Mouse (Mus musculus) heart, adult 18-20 months (tissue): ENCODE measurements around the gene Lect2. TPM values are rescaled to one million over a fixed set of nuclear protein-coding genes. Genes with fewer than 3 reads are reported as not detected.
A peak's percentile ranks its signal among the peaks of the same experiment; 100 is the strongest.

Experiments
- DNase-seq, 2 experiments: peaks; one replicate each; pipeline ENCODE4 v3.0.0; 2021 to 2022; ENCODE audit warnings: mixed read lengths in 1 of 2
- total RNA-seq, 2 experiments: library from RNA; stranded (reverse); gene quantifications; 2 replicates each; pipeline ENCODE4 v1.2.3; 2021

Lect2 gene
- total RNA-seq, 2 experiments from 2014 or later = not detected

DNA sequence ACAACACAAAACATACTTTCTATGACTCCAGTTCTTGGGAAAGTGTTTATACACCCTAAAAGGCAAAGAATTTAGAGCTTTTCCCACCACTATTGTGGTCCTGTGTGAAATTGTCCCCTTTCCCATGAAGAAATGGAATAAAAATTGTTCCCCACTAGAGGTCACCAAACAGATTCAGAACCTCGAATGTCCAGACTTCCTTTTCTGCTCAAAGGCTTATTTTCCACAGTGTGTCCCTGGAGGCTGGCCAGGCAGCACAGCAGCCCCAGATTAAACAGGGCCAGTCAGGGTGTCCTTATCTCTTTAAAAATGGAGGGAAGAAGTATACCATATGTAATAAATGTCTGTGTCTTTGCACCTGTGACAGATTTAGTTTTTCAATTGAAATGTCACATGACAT, 7.7 kb upstream of the Lect2 start:
- peak; percentile 67 to 75 for DNase-seq

DNA sequence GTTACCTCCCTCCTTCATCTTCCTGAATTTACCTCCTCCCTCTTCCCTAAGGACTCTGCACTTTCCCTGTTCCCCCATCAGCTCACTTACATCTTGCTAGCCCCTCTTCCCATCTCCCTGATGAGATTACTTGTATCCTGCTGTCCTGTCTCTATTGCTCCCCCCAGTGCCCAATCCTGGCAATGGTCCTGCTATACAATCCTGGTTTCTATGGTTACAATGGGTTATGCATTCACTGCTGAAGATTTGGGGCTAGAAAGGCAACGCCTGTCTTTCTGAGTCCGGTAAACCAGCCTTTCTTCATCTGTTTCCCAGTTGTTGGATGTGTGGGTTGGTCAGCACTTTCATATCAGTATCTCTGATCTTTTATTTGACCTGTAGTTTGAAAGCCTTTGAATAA, 6.1 kb upstream of the Lect2 start:
- no peak for DNase-seq

DNA sequence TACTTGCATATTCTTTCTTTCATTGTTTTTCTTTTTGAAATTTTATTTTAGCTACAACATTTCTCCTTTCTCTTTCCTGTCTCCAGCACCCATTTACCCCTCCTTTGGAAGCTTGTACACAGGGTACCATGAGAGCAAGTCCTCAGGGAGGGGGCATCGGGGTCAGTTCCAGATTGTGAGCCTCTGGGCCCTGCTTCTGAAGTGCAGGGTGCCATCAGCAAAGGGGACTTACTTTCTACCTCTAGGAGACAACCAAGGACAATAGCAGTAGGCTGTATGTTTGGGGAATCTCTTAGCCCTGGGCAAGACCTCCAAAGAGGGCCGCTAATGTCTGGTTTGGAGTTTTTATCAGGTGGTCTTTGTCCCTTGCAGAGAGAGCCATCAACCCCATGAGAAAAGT, 5.6 kb upstream of the Lect2 start:
- no peak for DNase-seq

DNA sequence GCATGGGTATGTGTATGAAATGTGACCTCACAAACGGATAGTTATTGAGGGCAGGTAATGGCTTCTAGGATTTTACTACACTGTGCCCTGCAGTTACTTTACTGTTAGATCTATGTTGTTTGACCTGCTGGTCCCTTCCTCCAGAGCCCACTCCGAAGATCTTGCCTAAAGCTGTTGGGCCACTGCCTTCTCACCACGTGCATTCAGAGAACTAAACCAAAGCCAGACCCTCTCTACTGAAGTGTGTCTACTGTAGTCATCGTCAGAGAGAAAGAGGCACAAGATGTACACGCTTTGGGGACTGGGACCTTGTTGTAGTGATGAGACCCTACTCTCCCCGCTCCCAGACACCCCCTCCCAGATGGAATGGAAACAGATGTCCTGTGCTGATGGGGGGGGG, 3.4 kb upstream of the Lect2 start:
- no peak for DNase-seq

GRCm38 (mm10) chr13:56550574-56550973, 2.3 kb upstream of the Lect2 start:
- DNase-seq = peak; percentile 62 to 73

- peak; percentile 69 to 88 for DNase-seq
Observed at GRCm38 (mm10) chr13:56549364-56549763, 1.1 kb upstream of the Lect2 start.

DNA sequence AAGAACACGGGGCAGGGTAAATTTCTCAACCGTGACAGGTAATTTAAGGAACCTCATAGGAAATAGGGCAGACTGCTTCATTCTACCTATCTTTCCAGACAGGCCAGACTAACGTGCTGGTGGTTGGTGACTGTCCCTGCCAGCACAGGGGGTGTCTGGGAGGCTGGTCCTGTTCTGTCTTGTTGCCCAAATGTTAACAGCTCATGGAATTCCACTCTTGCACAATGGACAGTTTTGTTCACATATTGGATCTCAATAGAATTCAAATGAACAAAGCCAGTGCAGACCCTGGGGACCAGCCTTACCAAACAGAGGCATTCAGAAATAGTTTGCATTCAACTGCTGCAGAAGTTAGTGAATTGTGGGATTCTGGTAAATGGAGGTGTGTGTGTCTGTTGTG, 3.3 kb downstream of the Lect2 start:
- DNase-seq = no peak

- DNase-seq = no peak
Observed at GRCm38 (mm10) chr13:56543805-56544204, 4.5 kb downstream of the Lect2 start.

- DNase-seq = peak in 1 of 2 experiments; percentile 58
Observed at GRCm38 (mm10) chr13:56539846-56540245, 8.5 kb downstream of the Lect2 start.

DNA sequence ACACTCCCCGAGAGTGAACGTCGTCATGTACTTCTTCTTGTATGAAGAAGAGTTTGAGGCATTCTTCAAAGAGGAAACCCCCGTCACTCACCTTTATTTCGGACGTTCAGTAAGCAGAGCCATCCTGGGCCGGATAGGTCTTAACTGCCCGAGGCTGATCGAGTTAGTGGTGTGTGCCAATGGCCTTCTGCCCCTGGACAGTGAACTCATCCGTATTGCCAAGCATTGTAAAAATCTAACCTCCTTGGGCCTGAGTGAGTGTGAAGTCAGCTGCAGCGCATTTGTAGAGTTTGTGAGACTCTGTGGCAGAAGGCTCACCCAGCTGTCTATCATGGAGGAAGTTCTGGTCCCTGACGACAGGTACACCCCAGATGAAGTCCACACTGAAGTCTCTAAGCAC, 11.3 kb downstream of the Lect2 start:
- no peak for DNase-seq

GRCm38 (mm10) chr13:56535570-56535969, 12.7 kb downstream of the Lect2 start:
- no peak for DNase-seq

GRCm38 (mm10) chr13:56534931-56535330, 13.4 kb downstream of the Lect2 start:
- no peak for DNase-seq

GRCm38 (mm10) chr13:56529685-56530084, 18.6 kb downstream of the Lect2 start:
- DNase-seq = no peak

DNA sequence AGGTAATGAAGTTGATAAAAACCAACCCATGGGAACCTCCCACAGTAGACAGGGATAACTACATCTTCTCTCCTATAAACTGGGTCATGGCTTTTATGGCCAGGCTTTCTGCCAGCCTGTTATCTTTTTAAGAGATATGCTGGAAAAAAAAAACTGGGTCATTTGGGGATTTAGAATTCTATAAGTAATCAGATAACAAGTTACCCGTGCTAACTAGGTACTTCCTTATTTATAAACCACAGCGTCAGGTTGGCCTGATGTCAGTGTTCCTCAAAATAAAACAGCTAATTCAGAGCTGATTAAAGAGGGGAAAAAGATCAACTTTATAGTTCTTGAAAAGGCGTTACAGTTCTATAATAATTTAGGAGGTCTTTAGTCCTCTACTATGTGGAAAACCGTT, 19.3 kb downstream of the Lect2 start:
- DNase-seq = no peak

DNA sequence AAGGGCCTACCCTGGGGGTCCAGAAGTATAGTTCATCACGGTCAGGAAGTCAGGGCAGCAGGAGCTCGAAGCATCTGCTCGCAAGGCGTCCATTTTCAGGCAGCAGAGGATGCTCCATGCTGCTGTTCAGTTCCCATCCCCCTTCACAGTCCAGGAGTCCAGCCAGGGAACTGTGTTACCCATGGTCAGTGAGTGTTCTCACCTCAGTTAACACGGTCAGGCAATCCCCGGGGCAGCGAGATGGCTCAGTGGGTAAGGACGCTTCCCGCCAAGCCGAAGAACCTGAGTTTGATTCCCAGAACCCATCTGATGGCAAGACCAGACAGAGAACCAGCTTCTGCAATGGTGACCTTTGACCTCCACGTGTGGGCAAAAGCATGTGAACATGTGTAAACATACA, 20.0 kb downstream of the Lect2 start:
- no peak for DNase-seq

- DNase-seq = no peak
Observed at GRCm38 (mm10) chr13:56527846-56528245, 20.5 kb downstream of the Lect2 start.

GRCm38 (mm10) chr13:56526871-56527270, 21.4 kb downstream of the Lect2 start:
- DNase-seq = no peak

DNA sequence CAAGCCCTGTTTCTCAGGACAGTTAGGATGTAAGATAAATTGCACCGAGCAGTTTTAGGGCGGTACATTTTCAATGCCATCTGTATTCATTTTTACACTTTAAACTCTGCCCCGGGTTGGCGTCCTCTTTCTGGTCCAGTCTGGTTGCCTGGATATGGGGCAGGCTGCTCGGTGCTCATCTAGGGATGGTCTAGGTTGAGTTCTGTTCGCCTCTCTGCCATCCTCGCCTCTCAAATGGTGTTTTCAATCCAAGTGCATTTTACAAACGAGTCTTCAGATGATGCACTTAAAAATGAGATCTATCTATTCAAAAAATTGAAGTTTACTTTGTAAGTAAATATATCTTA, 25.5 kb downstream of the Lect2 start:
- no peak for DNase-seq

GRCm38 (mm10) chr13:56522081-56522820, 26.1 kb downstream of the Lect2 start, which contains the start of gene Fbxl21:
Fbxl21 (plus strand) TSS chr13:56522472.
- peak; percentile 93 to 94 for DNase-seq

DNA sequence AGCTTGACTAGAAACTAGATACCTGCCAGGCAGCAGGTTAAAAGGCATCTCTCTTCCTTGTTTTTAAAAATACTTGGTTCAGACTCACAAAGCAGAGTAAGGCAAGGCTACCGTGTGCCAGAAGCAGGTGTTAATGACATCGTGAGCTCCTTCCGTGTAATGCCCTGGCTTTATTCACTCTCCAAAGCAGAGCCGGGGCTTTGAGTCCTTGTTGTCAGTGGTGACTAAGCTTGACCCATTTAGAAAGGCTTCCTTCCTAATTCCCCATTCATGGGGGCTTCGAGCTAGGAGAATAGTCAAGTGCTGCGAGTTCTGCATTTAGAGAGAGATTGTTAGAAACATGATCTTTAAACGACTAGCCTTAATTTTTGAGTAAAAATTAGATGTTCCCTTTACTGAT, 31.5 kb downstream of the Lect2 start:
- no peak for DNase-seq

DNA sequence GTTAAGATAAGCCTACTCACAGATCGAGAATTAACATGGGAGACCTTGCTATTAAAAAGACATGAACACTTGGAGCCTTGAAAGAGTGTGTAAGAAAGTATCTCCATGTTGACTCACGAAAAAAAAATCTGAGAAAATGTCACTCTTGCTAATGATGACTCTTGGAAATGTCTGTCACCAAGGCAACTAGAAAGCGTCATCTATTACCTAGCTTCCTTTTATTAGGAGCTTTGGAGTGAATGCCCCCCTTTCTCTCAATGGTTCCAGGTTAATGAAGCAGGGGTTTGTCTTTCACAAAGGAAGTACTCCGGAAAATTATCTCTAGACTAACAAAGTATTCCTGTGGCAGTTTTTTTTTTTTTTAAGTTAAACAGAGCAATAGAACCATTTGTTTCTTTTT, 32.0 kb downstream of the Lect2 start:
- no peak for DNase-seq

DNA sequence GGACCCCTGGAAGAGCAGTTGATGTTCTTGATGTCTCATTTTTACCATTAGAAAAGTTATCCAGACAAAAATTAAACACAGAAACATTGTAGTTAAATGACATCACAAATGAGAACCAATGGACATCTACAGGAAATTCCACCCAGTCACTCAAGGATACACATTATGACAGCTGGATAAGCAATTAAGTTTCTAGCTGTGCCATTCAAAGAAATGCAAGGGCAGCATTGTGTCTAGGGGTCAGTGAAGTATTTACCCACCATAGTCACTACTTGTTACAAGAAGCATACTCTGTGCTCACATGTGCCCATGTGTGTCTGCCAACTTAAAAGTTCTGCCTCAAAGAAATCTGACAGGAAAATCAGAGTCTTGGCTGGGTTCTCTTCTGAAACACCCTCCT, 34.7 kb downstream of the Lect2 start:
- DNase-seq = no peak

GRCm38 (mm10) chr13:56509796-56510195, 38.5 kb downstream of the Lect2 start:
- no peak for DNase-seq

GRCm38 (mm10) chr13:56506871-56507496, 41.3 kb downstream of the Lect2 start:
- no peak for DNase-seq
